Mouse (Mus musculus): ENCODE results near the gene AC161166.1. TPM values are rescaled to one million over a fixed set of nuclear protein-coding genes. Genes with fewer than 3 reads are reported as not detected.
A peak's percentile ranks its signal among the peaks of the same experiment; 100 is the strongest.

The AC161166.1 gene
- polyA plus RNA-seq, 1 experiment from 2014 or later = 0.32 TPM

DNA sequence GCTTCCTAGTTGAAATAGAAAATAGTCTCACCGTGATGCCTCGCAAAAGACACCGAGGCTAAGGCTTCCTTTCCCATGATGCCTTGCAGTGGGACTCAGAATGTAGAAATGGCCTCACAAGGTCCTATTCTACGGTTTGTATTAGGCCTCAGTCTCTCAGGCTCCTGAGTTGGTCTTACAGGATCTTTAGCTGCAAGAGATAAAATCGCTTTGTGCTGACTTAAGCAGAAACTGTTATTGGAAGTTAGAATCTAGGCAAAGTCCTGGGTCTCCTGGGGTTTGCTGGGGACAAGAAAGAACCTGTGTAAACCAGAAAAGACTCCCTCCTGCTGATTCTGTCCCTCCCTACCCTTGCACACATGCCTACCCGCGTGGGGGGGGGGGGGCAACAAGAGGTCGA lies 35.9 kb downstream of the AC161166.1 start:
- 82% methylated on average over 8 of the region's 8 CpGs for WGBS
- no peak for ATAC-seq (replicated peaks; ENCODE audit: insufficient number of reproducible peaks, low FRiP score, low TSS enrichment, low read depth)
- no peaks in the 10 kb centered on the region for H3K4me1 ChIP-seq (ENCODE audit: control insufficient read depth, insufficient read depth, low read length)

DNA sequence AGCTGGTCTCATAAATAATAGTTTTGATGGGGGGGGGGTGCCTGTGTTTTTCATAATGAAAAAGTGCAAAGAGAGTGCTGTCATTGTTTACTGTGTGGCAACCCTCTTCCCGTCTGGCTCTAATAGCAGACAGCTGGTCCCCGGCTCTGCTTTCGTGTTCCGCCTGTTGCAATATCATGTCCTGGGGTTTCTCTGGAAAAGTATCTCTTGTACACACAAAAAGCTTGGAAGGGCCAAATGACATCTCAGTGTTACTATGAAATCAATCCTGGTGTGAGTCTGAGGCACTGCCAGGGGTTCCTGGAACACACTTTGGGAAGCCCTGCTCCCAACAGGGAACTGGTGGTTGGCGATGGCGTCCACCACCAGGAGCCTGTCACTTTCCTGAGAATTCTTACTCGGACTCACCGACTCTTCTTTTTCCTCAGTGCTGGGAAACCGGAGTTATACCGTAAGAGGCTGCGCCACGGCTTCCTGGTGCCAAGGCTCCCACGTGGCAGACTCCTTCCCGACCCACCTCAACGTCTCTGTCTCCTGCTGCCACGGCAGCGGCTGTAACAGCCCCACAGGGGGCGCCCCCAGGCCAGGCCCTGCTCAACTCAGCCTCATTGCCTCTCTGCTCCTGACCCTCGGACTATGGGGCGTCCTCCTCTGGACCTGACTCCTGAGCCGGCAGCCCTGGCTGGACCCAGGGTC lies 37.3 kb downstream of the AC161166.1 start:
- H3K9ac ChIP-seq (replicated peaks; ENCODE audit: low read length) = no peak overlapping the region
- H3K9me3 ChIP-seq (replicated peaks; ENCODE audit: control insufficient read depth, low read length) = no peaks in the 10 kb centered on the region
- ATAC-seq (replicated peaks; ENCODE audit: insufficient number of reproducible peaks, low FRiP score, low TSS enrichment, low read depth) = no peak
- H3K4me3 ChIP-seq (ENCODE audit: low read depth, low read length) = no peak overlapping the region
- H3K4me2 ChIP-seq (ENCODE audit: low read depth, low read length) = no peak overlapping the region
- no peaks in the 10 kb centered on the region for H3K4me1 ChIP-seq (ENCODE audit: control insufficient read depth, insufficient read depth, low read length)
- WGBS = 26% methylated on average over 21 of the region's 21 CpGs
- H3K27ac ChIP-seq (replicated peaks; ENCODE audit: low read depth, low read length) = no peak overlapping the region
- no peaks in the 10 kb centered on the region for H3K27me3 ChIP-seq (ENCODE audit: control insufficient read depth, insufficient read depth, low read length)
- no peak for DNase-seq (ENCODE audit: low spot score)
- H3K36me3 ChIP-seq (replicated peaks; ENCODE audit: control insufficient read depth, insufficient read depth, low read depth, low read length) = no peaks in the 10 kb centered on the region

More for the DNA sequence above, 35.9 kb downstream of the AC161166.1 start:
- no peak overlapping the region for H3K27ac ChIP-seq (replicated peaks; ENCODE audit: low read depth, low read length)
- no peaks in the 10 kb centered on the region for H3K9me3 ChIP-seq (replicated peaks; ENCODE audit: control insufficient read depth, low read length)
- no peak overlapping the region for H3K9ac ChIP-seq (replicated peaks; ENCODE audit: low read length)
- H3K36me3 ChIP-seq (replicated peaks; ENCODE audit: control insufficient read depth, insufficient read depth, low read depth, low read length) = no peaks in the 10 kb centered on the region
- no peak overlapping the region for H3K4me2 ChIP-seq (ENCODE audit: low read depth, low read length)
- no peak for DNase-seq (ENCODE audit: low spot score)
- no peak overlapping the region for H3K4me3 ChIP-seq (ENCODE audit: low read depth, low read length)
- H3K27me3 ChIP-seq (ENCODE audit: control insufficient read depth, insufficient read depth, low read length) = no peaks in the 10 kb centered on the region

GRCm38 (mm10) chr7:24473913-24474529 lies 38.2 kb downstream of the AC161166.1 start:
- no peak overlapping the region for H3K27ac ChIP-seq (replicated peaks; ENCODE audit: low read depth, low read length)
- no peak overlapping the region for H3K4me2 ChIP-seq (ENCODE audit: low read depth, low read length)
- peak; percentile 55 for DNase-seq (ENCODE audit: low spot score)
- H3K27me3 ChIP-seq (ENCODE audit: control insufficient read depth, insufficient read depth, low read length) = no peaks in the 10 kb centered on the region
- H3K9ac ChIP-seq (replicated peaks; ENCODE audit: low read length) = no peak overlapping the region
- no peaks in the 10 kb centered on the region for H3K36me3 ChIP-seq (replicated peaks; ENCODE audit: control insufficient read depth, insufficient read depth, low read depth, low read length)
- H3K4me1 ChIP-seq (ENCODE audit: control insufficient read depth, insufficient read depth, low read length) = no peaks in the 10 kb centered on the region
- ATAC-seq (replicated peaks; ENCODE audit: insufficient number of reproducible peaks, low FRiP score, low TSS enrichment, low read depth) = 0 out of 2 replicates have a peak, but pooled peaks have one; percentile 30
- H3K4me3 ChIP-seq (ENCODE audit: low read depth, low read length) = no peak overlapping the region
- H3K9me3 ChIP-seq (replicated peaks; ENCODE audit: control insufficient read depth, low read length) = no peaks in the 10 kb centered on the region
- 41% methylated on average over 10 of the region's 10 CpGs for WGBS

DNA sequence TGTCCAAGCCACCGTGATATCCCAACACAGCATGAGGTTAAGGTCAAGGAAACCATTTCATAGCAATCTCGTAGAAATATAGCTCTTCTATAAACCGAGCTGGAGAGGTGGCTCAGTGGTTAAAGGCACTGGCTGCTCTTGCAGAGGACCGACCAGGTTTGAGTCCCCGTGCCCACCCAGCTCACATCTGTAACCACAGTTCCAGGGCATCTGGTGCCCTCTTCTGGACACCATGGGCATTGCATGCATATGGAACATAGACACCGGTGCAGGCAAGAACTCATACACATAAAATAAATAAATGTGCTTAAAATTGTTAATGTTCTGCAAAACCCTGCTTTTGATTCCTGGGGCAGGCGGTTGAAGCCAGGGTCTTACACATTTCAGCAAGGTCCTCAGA lies 39.3 kb downstream of the AC161166.1 start:
- Histone ChIP-seq H3K9me3 (replicated peaks; ENCODE audit: control insufficient read depth, low read length) (no peaks in the 10 kb centered on the region), H3K4me1 (ENCODE audit: control insufficient read depth, insufficient read depth, low read length) (no peaks in the 10 kb centered on the region), H3K27me3 (ENCODE audit: control insufficient read depth, insufficient read depth, low read length) (no peaks in the 10 kb centered on the region), H3K4me3 (ENCODE audit: low read depth, low read length) (no peak overlapping the region), H3K9ac (replicated peaks; ENCODE audit: low read length) (no peak overlapping the region), H3K27ac (replicated peaks; ENCODE audit: low read depth, low read length) (no peak overlapping the region), H3K36me3 (replicated peaks; ENCODE audit: control insufficient read depth, insufficient read depth, low read depth, low read length) (no peaks in the 10 kb centered on the region), H3K4me2 (ENCODE audit: low read depth, low read length) (no peak overlapping the region)
- 78% methylated on average over 7 of the region's 7 CpGs for WGBS
- peak; percentile 54 for DNase-seq (ENCODE audit: low spot score)
- no peak for ATAC-seq (replicated peaks; ENCODE audit: insufficient number of reproducible peaks, low FRiP score, low TSS enrichment, low read depth)

GRCm38 (mm10) chr7:24472442-24472841 lies 39.8 kb downstream of the AC161166.1 start:
- no peaks in the 10 kb centered on the region for H3K9me3 ChIP-seq (replicated peaks; ENCODE audit: control insufficient read depth, low read length)
- no peaks in the 10 kb centered on the region for H3K27me3 ChIP-seq (ENCODE audit: control insufficient read depth, insufficient read depth, low read length)
- no peak for DNase-seq (ENCODE audit: low spot score)
- no peak overlapping the region for H3K4me3 ChIP-seq (ENCODE audit: low read depth, low read length)
- no peak overlapping the region for H3K27ac ChIP-seq (replicated peaks; ENCODE audit: low read depth, low read length)
- H3K4me2 ChIP-seq (ENCODE audit: low read depth, low read length) = no peak overlapping the region
- H3K36me3 ChIP-seq (replicated peaks; ENCODE audit: control insufficient read depth, insufficient read depth, low read depth, low read length) = no peaks in the 10 kb centered on the region
- no peak for ATAC-seq (replicated peaks; ENCODE audit: insufficient number of reproducible peaks, low FRiP score, low TSS enrichment, low read depth)
- H3K4me1 ChIP-seq (ENCODE audit: control insufficient read depth, insufficient read depth, low read length) = no peaks in the 10 kb centered on the region
- H3K9ac ChIP-seq (replicated peaks; ENCODE audit: low read length) = no peak overlapping the region
- 84% methylated on average over 6 of the region's 6 CpGs for WGBS

DNA sequence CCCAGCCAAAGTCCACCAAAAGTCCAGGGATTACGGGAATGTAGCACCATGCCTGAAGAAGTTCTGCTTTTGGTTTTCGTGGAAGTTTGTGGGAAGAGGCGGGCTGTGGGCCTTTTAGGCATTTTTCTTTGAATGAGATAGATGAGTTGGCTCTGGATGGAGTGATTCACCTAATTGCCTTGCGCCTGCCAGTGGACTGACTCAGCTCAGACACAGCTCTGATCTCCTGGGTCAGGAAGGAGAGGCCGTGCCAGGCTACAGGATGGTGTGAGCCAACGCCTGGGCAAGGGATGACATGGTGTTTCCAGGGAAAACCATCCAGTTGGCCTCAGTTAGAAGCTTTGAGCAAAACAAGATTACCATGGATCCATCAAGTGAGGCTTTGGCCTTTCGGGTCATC lies 41.9 kb downstream of the AC161166.1 start:
- Histone ChIP-seq H3K27me3 (ENCODE audit: control insufficient read depth, insufficient read depth, low read length) (no peaks in the 10 kb centered on the region), H3K4me2 (ENCODE audit: low read depth, low read length) (no peak overlapping the region), H3K4me1 (ENCODE audit: control insufficient read depth, insufficient read depth, low read length) (no peaks in the 10 kb centered on the region), H3K9ac (replicated peaks; ENCODE audit: low read length) (no peak overlapping the region), H3K27ac (replicated peaks; ENCODE audit: low read depth, low read length) (no peak overlapping the region), H3K9me3 (replicated peaks; ENCODE audit: control insufficient read depth, low read length) (no peaks in the 10 kb centered on the region), H3K36me3 (replicated peaks; ENCODE audit: control insufficient read depth, insufficient read depth, low read depth, low read length) (no peaks in the 10 kb centered on the region), H3K4me3 (ENCODE audit: low read depth, low read length) (no peak overlapping the region)
- no peak for ATAC-seq (replicated peaks; ENCODE audit: insufficient number of reproducible peaks, low FRiP score, low TSS enrichment, low read depth)
- WGBS = 90% methylated on average over 7 of the region's 7 CpGs
- no peak for DNase-seq (ENCODE audit: low spot score)

DNA sequence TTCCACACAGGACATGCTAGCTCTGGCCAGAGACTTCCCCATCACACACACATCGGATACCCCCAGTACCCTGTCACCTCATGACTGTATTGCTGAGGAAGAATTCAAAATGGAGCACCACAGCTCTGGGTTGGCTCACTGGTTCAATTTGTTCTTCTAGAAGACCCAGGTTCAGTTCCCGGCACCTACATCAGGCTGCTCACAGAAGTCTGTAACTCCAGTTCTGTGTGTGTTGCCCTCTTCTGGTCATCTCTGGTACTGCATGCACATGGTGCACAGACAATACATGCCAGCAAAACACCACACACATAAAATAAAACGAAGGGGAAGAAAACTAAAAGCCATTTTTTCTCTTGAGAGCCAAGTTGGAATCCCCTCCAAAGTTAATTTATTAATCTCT lies 43.1 kb downstream of the AC161166.1 start:
- Histone ChIP-seq H3K27me3 (ENCODE audit: control insufficient read depth, insufficient read depth, low read length) (no peaks in the 10 kb centered on the region), H3K4me3 (ENCODE audit: low read depth, low read length) (no peak overlapping the region), H3K9ac (replicated peaks; ENCODE audit: low read length) (no peak overlapping the region), H3K9me3 (replicated peaks; ENCODE audit: control insufficient read depth, low read length) (no peaks in the 10 kb centered on the region), H3K36me3 (replicated peaks; ENCODE audit: control insufficient read depth, insufficient read depth, low read depth, low read length) (no peaks in the 10 kb centered on the region), H3K4me2 (ENCODE audit: low read depth, low read length) (no peak overlapping the region), H3K27ac (replicated peaks; ENCODE audit: low read depth, low read length) (no peak overlapping the region), H3K4me1 (ENCODE audit: control insufficient read depth, insufficient read depth, low read length) (no peaks in the 10 kb centered on the region)
- DNase-seq (ENCODE audit: low spot score) (peak; percentile 25), ATAC-seq (replicated peaks; ENCODE audit: insufficient number of reproducible peaks, low FRiP score, low TSS enrichment, low read depth) (no peak)
- 89% methylated on average over 3 of the region's 3 CpGs for WGBS

- ATAC-seq (replicated peaks; ENCODE audit: insufficient number of reproducible peaks, low FRiP score, low TSS enrichment, low read depth) (no peak), DNase-seq (ENCODE audit: low spot score) (no peak)
- H3K27me3 ChIP-seq (ENCODE audit: control insufficient read depth, insufficient read depth, low read length) = no peaks in the 10 kb centered on the region
- no peak overlapping the region for H3K27ac ChIP-seq (replicated peaks; ENCODE audit: low read depth, low read length)
- WGBS = 87% methylated on average over 5 of the region's 5 CpGs
- H3K9ac ChIP-seq (replicated peaks; ENCODE audit: low read length) = no peak overlapping the region
- no peaks in the 10 kb centered on the region for H3K9me3 ChIP-seq (replicated peaks; ENCODE audit: control insufficient read depth, low read length)
- no peaks in the 10 kb centered on the region for H3K36me3 ChIP-seq (replicated peaks; ENCODE audit: control insufficient read depth, insufficient read depth, low read depth, low read length)
- no peak overlapping the region for H3K4me2 ChIP-seq (ENCODE audit: low read depth, low read length)
- no peaks in the 10 kb centered on the region for H3K4me1 ChIP-seq (ENCODE audit: control insufficient read depth, insufficient read depth, low read length)
- no peak overlapping the region for H3K4me3 ChIP-seq (ENCODE audit: low read depth, low read length)
Observed at GRCm38 (mm10) chr7:24467886-24468285, 44.4 kb downstream of the AC161166.1 start.
